Mouse (Mus musculus): ENCODE results near the gene Olfr124. TPM values are rescaled to one million over a fixed set of nuclear protein-coding genes. Genes with fewer than 3 reads are reported as not detected.

Olfr124 gene
- not detected in 2 replicates for polyA plus RNA-seq (2015; fragmentation: Nextera tagmentation; extraction: Ambion mirVana)

DNA sequence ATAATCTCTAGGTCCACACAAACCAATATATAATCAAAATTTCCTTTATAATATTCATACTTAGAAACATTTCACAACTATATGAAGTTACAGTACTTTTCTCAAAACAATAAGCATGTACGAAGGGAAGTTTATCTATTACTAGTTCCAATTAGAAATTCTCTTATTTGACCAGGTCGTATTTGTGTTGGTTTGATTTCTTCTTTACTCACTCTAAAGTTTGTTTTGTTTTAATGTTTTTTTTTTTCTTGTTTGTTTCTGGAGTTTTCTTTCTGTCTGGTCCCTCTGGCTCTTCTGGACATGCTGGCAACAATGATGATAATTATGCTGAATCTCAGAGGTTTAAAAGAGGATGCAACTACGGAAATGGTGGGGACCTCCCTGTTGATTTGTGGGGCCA, at the start of gene Olfr124:
Gene Olfr124 (plus strand): TSS at position 301 of the 400 bp plus-strand sequence.
- Histone ChIP-seq H3K36me3 (no peaks in the 10 kb centered on the region), H3K4me2 (no peak within 1 kb of the TSS), H3K27me3 (no peaks in the 10 kb centered on the region), H3K9me3 (replicated peaks) (no peaks in the 10 kb centered on the region), H3K9ac (no peak within 1 kb of the TSS), H3K4me1 (no peaks in the 10 kb centered on the region), H3K27ac (no peak within 1 kb of the TSS), H3K4me3 (replicated peaks) (no peak within 1 kb of the TSS)
- WGBS, result 88% methylated on average over 3 of the region's 3 CpGs
- ATAC-seq (replicated peaks; ENCODE audit: low FRiP score), result no peak

DNA sequence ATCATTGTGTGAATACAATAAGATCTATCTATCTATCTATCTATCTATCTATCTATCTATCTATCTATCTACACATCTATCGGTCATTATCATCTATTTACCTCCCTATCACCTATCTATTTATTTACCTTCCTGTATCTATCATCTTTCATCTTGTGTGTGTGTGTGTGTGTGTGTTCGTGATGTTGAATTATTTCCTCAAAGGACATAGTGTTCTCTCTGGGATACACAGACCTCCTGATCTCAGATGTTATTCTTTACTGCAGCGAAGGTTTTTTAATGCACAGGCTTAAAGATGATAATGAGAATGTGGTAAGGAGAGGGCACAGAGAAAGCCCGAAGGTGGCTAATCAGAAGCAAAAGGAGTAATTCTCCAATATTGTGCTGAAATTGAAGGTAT, 31.4 kb upstream of the Olfr124 start, which contains the start of gene Olfr122:
Gene Olfr122 (plus strand): TSS at position 301 of the 400 bp plus-strand sequence.
- 0 out of 2 replicates have a peak, but pooled peaks cover 3% of the 10 kb centered on the region for H3K9me3 ChIP-seq (replicated peaks)

DNA sequence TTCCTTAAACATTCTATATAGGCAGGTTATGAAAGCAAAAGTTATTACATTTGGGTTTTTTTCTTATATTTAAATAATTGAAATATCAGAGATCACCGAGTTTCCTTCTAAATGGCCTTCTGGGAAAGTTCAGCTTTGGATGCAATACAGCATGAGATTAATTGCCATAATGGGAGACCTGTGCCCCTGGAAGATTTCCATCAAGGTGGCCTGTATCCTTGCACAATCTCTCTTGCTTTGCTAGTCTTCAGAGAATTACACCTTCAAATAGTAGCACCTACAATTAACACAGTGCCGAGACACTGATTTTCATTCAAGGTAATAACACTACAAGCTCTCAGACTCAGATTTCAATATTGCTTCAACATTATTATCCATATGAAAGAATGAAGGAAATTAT, 6.5 kb upstream of the Olfr124 start, which contains the start of gene Olfr123:
Gene Olfr123 (plus strand): TSS at position 301 of the 400 bp plus-strand sequence.
- Histone ChIP-seq H3K27ac (no peak within 1 kb of the TSS), H3K36me3 (no peaks in the 10 kb centered on the region), H3K9ac (no peak within 1 kb of the TSS), H3K4me3 (replicated peaks) (no peak within 1 kb of the TSS), H3K4me2 (no peak within 1 kb of the TSS), H3K4me1 (no peaks in the 10 kb centered on the region), H3K27me3 (no peaks in the 10 kb centered on the region), H3K9me3 (replicated peaks) (no peaks in the 10 kb centered on the region)
- WGBS, result 94% methylated on average over 2 of the region's 2 CpGs
- ATAC-seq (replicated peaks; ENCODE audit: low FRiP score), result no peak

More for the DNA sequence above, 31.4 kb upstream of the Olfr124 start, which contains the start of gene Olfr122:
- H3K4me2 ChIP-seq, result no peak within 1 kb of the TSS
- no peaks in the 10 kb centered on the region for H3K27me3 ChIP-seq
- WGBS, result 89% methylated on average over 4 of the region's 4 CpGs
- H3K4me3 ChIP-seq (replicated peaks), result no peak within 1 kb of the TSS
- H3K4me1 ChIP-seq, result no peaks in the 10 kb centered on the region
- ATAC-seq (replicated peaks; ENCODE audit: low FRiP score), result no peak
- no peak within 1 kb of the TSS for H3K9ac ChIP-seq
- H3K27ac ChIP-seq, result no peak within 1 kb of the TSS
- H3K36me3 ChIP-seq, result no peaks in the 10 kb centered on the region

DNA sequence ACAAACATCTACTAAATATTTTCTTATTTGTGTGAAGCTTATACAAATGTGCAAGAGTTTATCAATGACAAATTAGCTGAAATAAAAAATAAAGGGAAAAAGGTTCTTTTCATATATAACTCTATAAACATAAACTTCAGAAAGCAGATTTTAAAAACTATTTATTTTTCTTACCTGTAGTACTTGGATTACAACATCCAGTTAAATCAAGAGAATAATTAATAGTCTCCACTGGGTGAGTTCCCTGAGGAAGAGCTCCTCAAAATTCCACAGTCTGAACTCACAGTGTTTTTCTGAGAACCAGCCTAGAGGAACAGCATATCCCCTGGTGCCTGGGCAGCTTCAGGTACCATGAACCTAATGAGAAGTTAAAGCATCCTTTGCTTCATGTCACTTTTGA, 33.0 kb downstream of the Olfr124 start, which contains the start of gene Olfr125:
Gene Olfr125 (plus strand): TSS at position 301 of the 400 bp plus-strand sequence.
- no peak for ATAC-seq (replicated peaks; ENCODE audit: low FRiP score)
- no peak within 1 kb of the TSS for H3K9ac ChIP-seq
- H3K27me3 ChIP-seq, result no peaks in the 10 kb centered on the region
- no peak within 1 kb of the TSS for H3K4me2 ChIP-seq
- no peak within 1 kb of the TSS for H3K27ac ChIP-seq
- H3K36me3 ChIP-seq, result no peaks in the 10 kb centered on the region
- no peaks in the 10 kb centered on the region for H3K9me3 ChIP-seq (replicated peaks)
- no peak within 1 kb of the TSS for H3K4me3 ChIP-seq (replicated peaks)
- H3K4me1 ChIP-seq, result no peaks in the 10 kb centered on the region

DNA sequence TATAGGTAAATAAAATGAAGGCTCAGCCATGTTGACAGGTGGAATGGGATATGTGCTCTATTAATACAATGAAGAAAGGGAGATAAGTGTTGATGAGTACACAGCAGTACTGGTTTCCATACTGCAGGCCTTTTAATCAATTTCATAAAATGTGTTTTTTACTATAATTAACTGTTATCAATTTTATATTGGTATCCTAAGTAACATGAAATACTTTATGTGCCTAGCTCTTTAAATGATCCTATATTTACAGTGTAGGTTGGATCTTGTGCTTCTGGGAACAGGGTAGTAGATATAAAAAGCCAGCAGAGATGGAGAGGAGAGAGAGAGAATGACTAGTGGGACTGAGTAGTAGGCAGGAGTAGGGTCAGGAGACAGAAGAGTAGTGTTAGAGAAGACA, 47.5 kb downstream of the Olfr124 start, which contains the start of gene Olfr126:
Gene Olfr126 (plus strand): TSS at position 301 of the 400 bp plus-strand sequence.
- Histone ChIP-seq H3K27ac (no peak within 1 kb of the TSS), H3K9ac (no peak within 1 kb of the TSS), H3K4me2 (no peak within 1 kb of the TSS), H3K4me1 (no peaks in the 10 kb centered on the region), H3K27me3 (no peaks in the 10 kb centered on the region), H3K9me3 (replicated peaks) (no peaks in the 10 kb centered on the region), H3K36me3 (no peaks in the 10 kb centered on the region), H3K4me3 (replicated peaks) (no peak within 1 kb of the TSS)
- no peak for ATAC-seq (replicated peaks; ENCODE audit: low FRiP score)

Other genes starting within 250 kb of the Olfr124 start
- not detected in 2 replicates for gene Olfr112, start 230.4 kb upstream of the Olfr124 start, polyA plus RNA-seq (2015; fragmentation: Nextera tagmentation; extraction: Ambion mirVana)
- gene Olfr113, start 222.2 kb upstream of the Olfr124 start, polyA plus RNA-seq (2015; fragmentation: Nextera tagmentation; extraction: Ambion mirVana), result not detected in 2 replicates
- not detected in 2 replicates for gene Olfr114, start 207.1 kb upstream of the Olfr124 start, polyA plus RNA-seq (2015; fragmentation: Nextera tagmentation; extraction: Ambion mirVana)
- not detected in 2 replicates for gene Olfr115, start 172.8 kb upstream of the Olfr124 start, polyA plus RNA-seq (2015; fragmentation: Nextera tagmentation; extraction: Ambion mirVana)
- gene Olfr116, start 172.7 kb upstream of the Olfr124 start, polyA plus RNA-seq (2015; fragmentation: Nextera tagmentation; extraction: Ambion mirVana), result not detected in 2 replicates
- not detected in 2 replicates for gene Olfr117, start 136.1 kb upstream of the Olfr124 start, polyA plus RNA-seq (2015; fragmentation: Nextera tagmentation; extraction: Ambion mirVana)
- not detected in 2 replicates for gene Olfr118, start 132.9 kb upstream of the Olfr124 start, polyA plus RNA-seq (2015; fragmentation: Nextera tagmentation; extraction: Ambion mirVana)
- not detected in 2 replicates for gene Olfr119, start 103.3 kb upstream of the Olfr124 start, polyA plus RNA-seq (2015; fragmentation: Nextera tagmentation; extraction: Ambion mirVana)
- not detected in 2 replicates for gene Olfr120, start 78.1 kb upstream of the Olfr124 start, polyA plus RNA-seq (2015; fragmentation: Nextera tagmentation; extraction: Ambion mirVana)
- gene Olfr121, start 51.0 kb upstream of the Olfr124 start, polyA plus RNA-seq (2015; fragmentation: Nextera tagmentation; extraction: Ambion mirVana), result not detected in 2 replicates
- not detected in 2 replicates for gene Olfr122, start 31.3 kb upstream of the Olfr124 start, polyA plus RNA-seq (2015; fragmentation: Nextera tagmentation; extraction: Ambion mirVana)
- not detected in 2 replicates for gene Olfr123, start 6.4 kb upstream of the Olfr124 start, polyA plus RNA-seq (2015; fragmentation: Nextera tagmentation; extraction: Ambion mirVana)
- gene Olfr125, start 33.1 kb downstream of the Olfr124 start, polyA plus RNA-seq (2015; fragmentation: Nextera tagmentation; extraction: Ambion mirVana), result not detected in 2 replicates
- not detected in 2 replicates for gene Olfr126, start 47.6 kb downstream of the Olfr124 start, polyA plus RNA-seq (2015; fragmentation: Nextera tagmentation; extraction: Ambion mirVana)
- gene Olfr127, start 100.5 kb downstream of the Olfr124 start, polyA plus RNA-seq (2015; fragmentation: Nextera tagmentation; extraction: Ambion mirVana), result not detected in 2 replicates
- not detected in 2 replicates for gene Olfr128, start 120.7 kb downstream of the Olfr124 start, polyA plus RNA-seq (2015; fragmentation: Nextera tagmentation; extraction: Ambion mirVana)
- gene Olfr761, start 153.2 kb downstream of the Olfr124 start, polyA plus RNA-seq (2015; fragmentation: Nextera tagmentation; extraction: Ambion mirVana), result not detected in 2 replicates